Mouse (Mus musculus): ENCODE data around the gene Pla2g4f. TPM values are rescaled to one million over a fixed set of nuclear protein-coding genes. Genes with fewer than 3 reads are reported as not detected.

The Pla2g4f gene
- polyA plus RNA-seq, 1 experiment from 2014 or later = not detected

- no peak for ATAC-seq (replicated peaks; ENCODE audit: insufficient number of reproducible peaks, low FRiP score, low TSS enrichment)
- no peaks in the 10 kb centered on the region for H3K27me3 ChIP-seq (ENCODE audit: control insufficient read depth, insufficient read depth, low read length)
- no peaks in the 10 kb centered on the region for H3K4me1 ChIP-seq (ENCODE audit: control insufficient read depth, insufficient read depth, low read length)
- H3K9me3 ChIP-seq (replicated peaks; ENCODE audit: control insufficient read depth, low read length) = no peaks in the 10 kb centered on the region
- no peak overlapping the region for H3K4me2 ChIP-seq
- peaks cover 5% of the 10 kb centered on the region; the same call in 1 of the 2 replicates for H3K36me3 ChIP-seq (ENCODE audit: control insufficient read depth, insufficient read depth, low read length)
- H3K9ac ChIP-seq (ENCODE audit: low read depth, low read length) = no peak overlapping the region
- H3K27ac ChIP-seq (ENCODE audit: low read depth, low read length) = no peak overlapping the region
- WGBS (ENCODE audit: insufficient replicate concordance) = 72% methylated on average over 4 of the region's 4 CpGs
- no peak overlapping the region for H3K4me3 ChIP-seq (ENCODE audit: low read depth, low read length)
These were observed 1.1 kb upstream of the Pla2g4f start for GRCm38 (mm10) chr2:120315077-120315476.

GRCm38 (mm10) chr2:120314487-120314886 is 522 bp upstream of the Pla2g4f start:
- no peaks in the 10 kb centered on the region for H3K9me3 ChIP-seq (replicated peaks; ENCODE audit: control insufficient read depth, low read length)
- no peaks in the 10 kb centered on the region for H3K27me3 ChIP-seq (ENCODE audit: control insufficient read depth, insufficient read depth, low read length)
- H3K9ac ChIP-seq (ENCODE audit: low read depth, low read length) = no peak overlapping the region
- H3K4me1 ChIP-seq (ENCODE audit: control insufficient read depth, insufficient read depth, low read length) = no peaks in the 10 kb centered on the region
- peaks cover 5% of the 10 kb centered on the region; the same call in 1 of the 2 replicates for H3K36me3 ChIP-seq (ENCODE audit: control insufficient read depth, insufficient read depth, low read length)
- H3K4me2 ChIP-seq = no peak overlapping the region
- ATAC-seq (replicated peaks; ENCODE audit: insufficient number of reproducible peaks, low FRiP score, low TSS enrichment) = no peak
- no peak overlapping the region for H3K27ac ChIP-seq (ENCODE audit: low read depth, low read length)
- 84% methylated on average over 4 of the region's 4 CpGs for WGBS (ENCODE audit: insufficient replicate concordance)
- H3K4me3 ChIP-seq (ENCODE audit: low read depth, low read length) = no peak overlapping the region

GRCm38 (mm10) chr2:120312276-120312825 is 1.6 kb downstream of the Pla2g4f start:
- no peaks in the 10 kb centered on the region for H3K9me3 ChIP-seq (replicated peaks; ENCODE audit: control insufficient read depth, low read length)
- WGBS (ENCODE audit: insufficient replicate concordance) = 80% methylated on average over 7 of the region's 7 CpGs

GRCm38 (mm10) chr2:120304113-120304512 is 9.9 kb downstream of the Pla2g4f start:
- Histone ChIP-seq H3K9me3 (replicated peaks; ENCODE audit: control insufficient read depth, low read length) (no peaks in the 10 kb centered on the region), H3K27ac (ENCODE audit: low read depth, low read length) (no peak overlapping the region), H3K9ac (ENCODE audit: low read depth, low read length) (no peak overlapping the region), H3K36me3 (ENCODE audit: control insufficient read depth, insufficient read depth, low read length) (no peaks in the 10 kb centered on the region), H3K4me2 (no peak overlapping the region), H3K4me3 (ENCODE audit: low read depth, low read length) (no peak overlapping the region), H3K4me1 (ENCODE audit: control insufficient read depth, insufficient read depth, low read length) (peaks cover 2% of the 10 kb centered on the region; the same call in 1 of the 2 replicates), H3K27me3 (ENCODE audit: control insufficient read depth, insufficient read depth, low read length) (no peaks in the 10 kb centered on the region)
- 15% methylated on average over 3 of the region's 3 CpGs for WGBS (ENCODE audit: insufficient replicate concordance)
- ATAC-seq (replicated peaks; ENCODE audit: insufficient number of reproducible peaks, low FRiP score, low TSS enrichment) = no peak

More at GRCm38 (mm10) chr2:120312276-120312825, 1.6 kb downstream of the Pla2g4f start:
- H3K9ac ChIP-seq (ENCODE audit: low read depth, low read length) = no peak overlapping the region
- H3K4me1 ChIP-seq (ENCODE audit: control insufficient read depth, insufficient read depth, low read length) = no peaks in the 10 kb centered on the region
- ATAC-seq (replicated peaks; ENCODE audit: insufficient number of reproducible peaks, low FRiP score, low TSS enrichment) = no peak
- no peaks in the 10 kb centered on the region for H3K27me3 ChIP-seq (ENCODE audit: control insufficient read depth, insufficient read depth, low read length)
- peaks cover 2% of the 10 kb centered on the region; the same call in 1 of the 2 replicates for H3K36me3 ChIP-seq (ENCODE audit: control insufficient read depth, insufficient read depth, low read length)
- no peak overlapping the region for H3K4me3 ChIP-seq (ENCODE audit: low read depth, low read length)
- no peak overlapping the region for H3K27ac ChIP-seq (ENCODE audit: low read depth, low read length)
- H3K4me2 ChIP-seq = no peak overlapping the region

- H3K4me2 ChIP-seq = no peak overlapping the region
- H3K36me3 ChIP-seq (ENCODE audit: control insufficient read depth, insufficient read depth, low read length) = no peaks in the 10 kb centered on the region
- ATAC-seq (replicated peaks; ENCODE audit: insufficient number of reproducible peaks, low FRiP score, low TSS enrichment) = no peak
- no peak overlapping the region for H3K9ac ChIP-seq (ENCODE audit: low read depth, low read length)
- WGBS (ENCODE audit: insufficient replicate concordance) = 91% methylated on average over 6 of the region's 6 CpGs
- H3K27me3 ChIP-seq (ENCODE audit: control insufficient read depth, insufficient read depth, low read length) = no peaks in the 10 kb centered on the region
- H3K9me3 ChIP-seq (replicated peaks; ENCODE audit: control insufficient read depth, low read length) = no peaks in the 10 kb centered on the region
- H3K27ac ChIP-seq (ENCODE audit: low read depth, low read length) = no peak overlapping the region
- H3K4me1 ChIP-seq (ENCODE audit: control insufficient read depth, insufficient read depth, low read length) = peaks cover 2% of the 10 kb centered on the region; the same call in 1 of the 2 replicates
- no peak overlapping the region for H3K4me3 ChIP-seq (ENCODE audit: low read depth, low read length)
These were observed 12.9 kb downstream of the Pla2g4f start for GRCm38 (mm10) chr2:120301076-120301475.

- 82% methylated on average over 4 of the region's 4 CpGs for WGBS (ENCODE audit: insufficient replicate concordance)
- ATAC-seq (replicated peaks; ENCODE audit: insufficient number of reproducible peaks, low FRiP score, low TSS enrichment) = no peak
These were observed 14.1 kb downstream of the Pla2g4f start for GRCm38 (mm10) chr2:120299866-120300265.

GRCm38 (mm10) chr2:120296160-120296559 is 17.8 kb downstream of the Pla2g4f start:
- no peak overlapping the region for H3K4me3 ChIP-seq (ENCODE audit: low read depth, low read length)
- H3K36me3 ChIP-seq (ENCODE audit: control insufficient read depth, insufficient read depth, low read length) = no peaks in the 10 kb centered on the region
- no peak overlapping the region for H3K27ac ChIP-seq (ENCODE audit: low read depth, low read length)
- no peak overlapping the region for H3K9ac ChIP-seq (ENCODE audit: low read depth, low read length)
- no peaks in the 10 kb centered on the region for H3K4me1 ChIP-seq (ENCODE audit: control insufficient read depth, insufficient read depth, low read length)
- H3K4me2 ChIP-seq = no peak overlapping the region
- no peak for ATAC-seq (replicated peaks; ENCODE audit: insufficient number of reproducible peaks, low FRiP score, low TSS enrichment)
- no peaks in the 10 kb centered on the region for H3K9me3 ChIP-seq (replicated peaks; ENCODE audit: control insufficient read depth, low read length)
- H3K27me3 ChIP-seq (ENCODE audit: control insufficient read depth, insufficient read depth, low read length) = no peaks in the 10 kb centered on the region
- 25% methylated on average over 2 of the region's 2 CpGs for WGBS (ENCODE audit: insufficient replicate concordance)

More at GRCm38 (mm10) chr2:120299866-120300265, 14.1 kb downstream of the Pla2g4f start:
- no peaks in the 10 kb centered on the region for H3K27me3 ChIP-seq (ENCODE audit: control insufficient read depth, insufficient read depth, low read length)
- no peak overlapping the region for H3K4me2 ChIP-seq
- no peak overlapping the region for H3K27ac ChIP-seq (ENCODE audit: low read depth, low read length)
- peaks cover 2% of the 10 kb centered on the region; the same call in 1 of the 2 replicates for H3K4me1 ChIP-seq (ENCODE audit: control insufficient read depth, insufficient read depth, low read length)
- H3K9ac ChIP-seq (ENCODE audit: low read depth, low read length) = no peak overlapping the region
- H3K9me3 ChIP-seq (replicated peaks; ENCODE audit: control insufficient read depth, low read length) = no peaks in the 10 kb centered on the region
- H3K36me3 ChIP-seq (ENCODE audit: control insufficient read depth, insufficient read depth, low read length) = no peaks in the 10 kb centered on the region
- no peak overlapping the region for H3K4me3 ChIP-seq (ENCODE audit: low read depth, low read length)

- no peaks in the 10 kb centered on the region for H3K36me3 ChIP-seq (ENCODE audit: control insufficient read depth, insufficient read depth, low read length)
- H3K9ac ChIP-seq (ENCODE audit: low read depth, low read length) = no peak overlapping the region
- H3K4me3 ChIP-seq (ENCODE audit: low read depth, low read length) = no peak overlapping the region
- H3K27me3 ChIP-seq (ENCODE audit: control insufficient read depth, insufficient read depth, low read length) = no peaks in the 10 kb centered on the region
- no peaks in the 10 kb centered on the region for H3K9me3 ChIP-seq (replicated peaks; ENCODE audit: control insufficient read depth, low read length)
- no peak for ATAC-seq (replicated peaks; ENCODE audit: insufficient number of reproducible peaks, low FRiP score, low TSS enrichment)
- 82% methylated on average over 8 of the region's 9 CpGs for WGBS (ENCODE audit: insufficient replicate concordance)
- H3K27ac ChIP-seq (ENCODE audit: low read depth, low read length) = no peak overlapping the region
- H3K4me2 ChIP-seq = no peak overlapping the region
- H3K4me1 ChIP-seq (ENCODE audit: control insufficient read depth, insufficient read depth, low read length) = no peaks in the 10 kb centered on the region
These were observed 22.4 kb downstream of the Pla2g4f start for GRCm38 (mm10) chr2:120291471-120292078.

GRCm38 (mm10) chr2:120288995-120289394 is 25.0 kb downstream of the Pla2g4f start, which contains the start of gene Pla2g4d:
Gene Pla2g4d, minus strand, starts transcription at chr2:120289197.
- no peak for ATAC-seq (replicated peaks; ENCODE audit: insufficient number of reproducible peaks, low FRiP score, low TSS enrichment)
- Histone ChIP-seq H3K9ac (ENCODE audit: low read depth, low read length) (no peak within 1 kb of the TSS), H3K9me3 (replicated peaks; ENCODE audit: control insufficient read depth, low read length) (no peaks in the 10 kb centered on the region), H3K4me2 (no peak within 1 kb of the TSS), H3K36me3 (ENCODE audit: control insufficient read depth, insufficient read depth, low read length) (no peaks in the 10 kb centered on the region), H3K4me1 (ENCODE audit: control insufficient read depth, insufficient read depth, low read length) (no peaks in the 10 kb centered on the region), H3K27ac (ENCODE audit: low read depth, low read length) (no peak within 1 kb of the TSS), H3K27me3 (ENCODE audit: control insufficient read depth, insufficient read depth, low read length) (no peaks in the 10 kb centered on the region), H3K4me3 (ENCODE audit: low read depth, low read length) (no peak within 1 kb of the TSS)
- 70% methylated on average over 5 of the region's 5 CpGs for WGBS (ENCODE audit: insufficient replicate concordance)

All from heart, embryonic 11.5 days (tissue).